In genomic region chr4:106678442-106679118, GRCm38 (mm10) we compare ENCODE assay signal across 8 mouse cellular contexts. TPM values are rescaled to one million over a fixed set of nuclear protein-coding genes. Genes with fewer than 3 reads are reported as not detected.
A peak's percentile ranks its signal among the peaks of the same experiment; 100 is the strongest.
DNase-seq lines count a peak whose midpoint lies in the region; ATAC-seq and TF ChIP-seq lines count a peak whose summit lies in the region.

Gene Ttc4 (minus strand): TSS chr4:106678944.

- peaks cover 3% of the 10 kb centered on the region for H3K27me3 ChIP-seq in megakaryocyte, embryonic 14.5 days (replicated peaks)

- no peak within 1 kb of the TSS for H3K27ac ChIP-seq in cortical plate, adult 2 months (ENCODE audit: insufficient read depth, low read length)

- peak; percentile 98 for ATAC-seq in activated CD4-positive, CD25-positive, alpha-beta regulatory T cell, adult 4 months

- no peaks in the 10 kb centered on the region for H3K9me3 ChIP-seq in megakaryocyte, embryonic 14.5 days

- TF ChIP-seq POLR2A in cortical plate, adult 2 months (IDR thresholded peaks at IDR 0.05; ENCODE audit: extremely low read depth, insufficient read depth, low read length): peak; percentile 71; the same call in 1 of the 2 replicates

- TF ChIP-seq CTCF in cortical plate, adult 2 months (IDR thresholded peaks at IDR 0.05; ENCODE audit: extremely low read depth, insufficient read depth, low read length): no peak

- H3K4me1 ChIP-seq in cortical plate, adult 2 months (ENCODE audit: control insufficient read depth, insufficient read depth, low read length): peaks cover 3% of the 10 kb centered on the region; the same call in 1 of the 2 replicates
- H3K4me1 ChIP-seq in megakaryocyte, embryonic 14.5 days: peaks cover 48% of the 10 kb centered on the region

- peaks cover 37% of the 10 kb centered on the region for H3K36me3 ChIP-seq in megakaryocyte, embryonic 14.5 days (replicated peaks; ENCODE audit: low read length)

- peak within 1 kb of the TSS; percentile 90 for H3K4me3 ChIP-seq in cortical plate, adult 2 months (ENCODE audit: insufficient read depth, low read length)
- H3K4me3 ChIP-seq in megakaryocyte, embryonic 14.5 days (replicated peaks): peak within 1 kb of the TSS; percentile 94

- DNase-seq in gastrocnemius, adult 8-10 months (ENCODE audit: low spot score in 2 of 2): peak; percentile 77 to 84
- DNase-seq in hindlimb bud, embryonic 11.5 days (ENCODE audit: extremely low spot score, low read depth, low spot score): peak; percentile 61
- DNase-seq in left cerebral cortex, adult 8-10 months (ENCODE audit: low spot score in 2 of 2): peak; percentile 74 to 76
- peak; percentile 89 to 93 for DNase-seq in right cerebral cortex, postnatal 10 days (ENCODE audit: low spot score in 2 of 2)
- DNase-seq in urinary bladder, postnatal 25 days (ENCODE audit: low spot score): peak; percentile 90

RNA-seq across cellular contexts. Expression of gene Ttc4, which starts in this region (rescaled TPM):
- polyA plus RNA-seq in activated CD4-positive, CD25-positive, alpha-beta regulatory T cell, adult 4 months (2017; shearing (Covaris generic)): 10 to 100 TPM; 49.3 to 49.9 TPM
- 112 and 118 TPM in 2 replicates for polyA plus RNA-seq in cortical plate, adult 2 months (2012; rRNA removed)
- 10 to 100 TPM; 21.9 to 28.7 (median 26.4) TPM for total RNA-seq in gastrocnemius, adult 8-10 months (2022)
- 10 to 100 TPM; 39.8 to 43.6 (median 42.1) TPM for total RNA-seq in left cerebral cortex, adult 8-10 months (2022)
- 4.3 and 5.9 TPM in 2 replicates for polyA plus RNA-seq in megakaryocyte, embryonic 14.5 days (2012; ENCODE audit: insufficient read depth, low replicate concordance)
